Mouse (Mus musculus) ovary, postnatal 36 days (tissue): ENCODE results near the gene C1qtnf9.

Experiments
- DNase-seq: peaks from one replicate; pipeline ENCODE4 v3.0.0; 2022; ENCODE audit warnings: low spot score, mixed read lengths

The C1qtnf9 gene

DNA sequence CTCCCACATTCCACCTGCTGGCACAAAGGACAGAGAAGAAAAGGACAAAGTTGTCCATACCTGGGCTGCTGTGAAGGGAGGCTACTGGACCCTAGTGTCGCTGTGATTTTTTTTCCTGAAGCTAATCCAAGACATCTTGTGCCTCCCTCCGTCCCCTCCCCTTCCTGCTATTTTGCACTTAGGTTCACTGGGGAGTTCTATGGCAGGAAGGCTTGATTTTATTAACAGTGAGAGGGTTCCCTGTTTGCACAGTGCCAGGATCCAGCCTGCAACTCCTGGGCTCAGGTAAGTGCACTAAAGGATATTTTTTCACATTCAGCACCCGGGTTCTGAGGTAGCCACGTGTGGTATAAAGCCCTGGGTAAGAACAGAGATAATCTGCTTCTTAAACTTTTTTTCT is at the start of gene C1qtnf9:
C1qtnf9 (plus strand) TSS at position 251 of the 400 bp plus-strand sequence.
- no peak for DNase-seq

DNA sequence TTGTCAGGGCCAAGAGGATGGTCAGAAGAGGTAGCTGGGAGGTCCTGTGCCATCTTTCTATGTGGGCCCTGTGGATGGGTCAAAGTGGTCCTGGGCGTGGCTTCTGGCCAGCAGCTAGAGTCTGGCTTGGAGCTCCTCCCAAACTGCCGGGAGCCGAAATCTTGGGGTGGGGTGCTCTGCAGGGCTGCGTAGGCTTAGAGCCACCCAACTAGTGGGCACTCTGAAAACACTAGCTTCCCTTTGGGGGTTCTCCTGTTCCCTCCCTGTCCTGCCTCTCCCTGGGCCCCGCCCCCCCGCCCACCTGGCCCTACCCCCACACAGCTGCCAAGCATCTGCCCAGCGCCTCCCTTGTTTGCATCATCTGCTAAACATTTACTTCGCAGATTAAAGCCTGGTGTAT is 46.6 kb upstream of the C1qtnf9 start:
- no peak for DNase-seq

DNA sequence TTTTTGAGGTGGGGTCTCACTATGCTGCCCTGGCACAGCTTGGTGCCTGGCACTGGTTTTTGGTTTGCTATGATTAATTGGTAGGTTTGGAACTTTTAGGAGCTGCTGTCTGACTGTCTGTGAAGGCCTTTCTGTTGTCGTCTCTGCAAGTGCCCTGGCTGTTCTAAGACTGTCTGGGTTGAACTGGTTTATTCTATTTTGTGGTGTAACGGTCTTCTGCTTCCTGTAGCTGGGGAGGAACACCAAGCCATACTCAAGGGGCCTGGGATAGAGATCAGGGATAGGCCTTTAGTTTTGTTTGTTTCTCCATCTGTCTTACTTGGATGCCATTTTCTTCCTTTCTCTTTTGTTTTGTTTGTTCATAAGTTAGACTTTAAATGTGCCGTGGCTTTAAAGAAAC is 46.0 kb upstream of the C1qtnf9 start:
- DNase-seq = no peak

DNA sequence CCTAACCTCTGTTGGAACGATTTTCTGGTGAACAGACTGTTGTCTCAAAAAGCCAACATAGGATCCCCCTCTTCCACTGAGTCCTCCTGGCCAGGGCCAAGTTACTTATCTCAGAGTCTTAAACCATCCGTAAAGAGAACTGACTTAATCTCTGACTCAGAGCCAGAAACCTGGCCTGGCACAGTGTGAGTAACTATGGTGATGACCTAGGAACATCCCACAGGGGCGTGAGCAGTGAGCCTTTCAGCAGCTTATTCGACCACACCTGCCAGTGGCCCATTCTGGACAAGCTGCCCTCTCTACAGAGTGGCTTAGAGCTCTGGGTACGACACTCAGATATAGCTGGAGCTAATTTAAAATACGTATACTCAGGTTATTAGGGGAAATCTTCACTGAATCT is 41.8 kb upstream of the C1qtnf9 start:
- peak; percentile 48 for DNase-seq

DNA sequence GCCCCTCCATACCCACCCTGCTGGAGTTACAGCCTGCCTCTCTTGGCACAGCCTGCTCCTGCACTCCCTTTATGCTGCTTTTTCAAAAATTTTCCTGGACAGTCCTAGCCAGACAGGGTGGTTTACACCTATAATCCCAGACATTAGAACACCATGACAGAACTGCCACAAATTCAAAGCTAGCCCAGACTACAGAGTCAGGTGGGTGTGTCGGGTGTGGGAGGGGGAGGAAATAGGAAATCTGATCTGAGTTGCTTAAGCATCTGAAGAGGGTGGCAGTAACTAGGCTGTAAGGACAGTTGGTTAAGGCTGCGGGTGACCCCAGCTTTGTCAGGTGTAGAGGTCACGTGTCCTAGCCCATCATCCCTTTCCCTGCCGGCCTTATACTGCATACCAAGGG is 40.8 kb upstream of the C1qtnf9 start:
- DNase-seq = no peak

DNA sequence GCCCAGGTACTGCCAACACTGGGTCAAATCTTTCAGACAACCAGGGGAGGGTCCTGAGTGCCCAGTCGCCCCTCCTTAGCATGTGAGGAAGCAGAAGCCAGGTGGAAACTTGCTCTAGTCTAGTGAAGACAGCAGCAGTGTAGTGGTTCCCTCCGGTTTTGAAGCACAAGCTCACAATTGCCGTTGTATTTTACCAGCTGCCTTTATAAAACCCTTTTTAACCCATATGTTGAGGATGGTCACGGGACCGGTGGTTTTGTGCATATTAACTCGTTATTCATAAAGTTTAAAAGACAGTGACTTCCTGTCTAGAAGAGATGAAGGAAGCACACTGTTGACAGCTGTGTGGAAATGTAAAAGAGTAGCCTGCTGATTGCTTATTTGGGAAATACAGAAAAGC is 35.9 kb upstream of the C1qtnf9 start:
- DNase-seq = no peak

DNA sequence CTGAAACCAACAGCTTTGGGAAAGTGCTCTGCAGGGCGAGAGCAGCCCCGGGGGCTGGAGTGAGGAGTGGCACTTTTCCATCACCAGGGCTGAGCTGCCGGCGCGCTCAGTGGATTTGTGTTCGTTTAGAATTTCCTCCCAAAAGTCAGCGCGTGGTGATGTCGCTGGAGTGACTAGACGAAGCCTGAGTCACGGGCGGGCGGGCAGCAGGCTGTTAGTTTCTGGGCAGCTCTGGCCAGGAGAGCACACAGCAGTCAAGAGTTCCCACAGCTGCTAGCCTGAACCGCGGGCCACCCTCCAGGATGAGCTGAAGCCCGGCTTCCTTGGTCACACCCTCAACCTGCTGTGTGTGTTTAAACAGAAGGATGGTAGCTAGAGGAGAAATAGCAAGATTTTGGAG is 35.1 kb upstream of the C1qtnf9 start:
- peak; percentile 21 for DNase-seq

DNA sequence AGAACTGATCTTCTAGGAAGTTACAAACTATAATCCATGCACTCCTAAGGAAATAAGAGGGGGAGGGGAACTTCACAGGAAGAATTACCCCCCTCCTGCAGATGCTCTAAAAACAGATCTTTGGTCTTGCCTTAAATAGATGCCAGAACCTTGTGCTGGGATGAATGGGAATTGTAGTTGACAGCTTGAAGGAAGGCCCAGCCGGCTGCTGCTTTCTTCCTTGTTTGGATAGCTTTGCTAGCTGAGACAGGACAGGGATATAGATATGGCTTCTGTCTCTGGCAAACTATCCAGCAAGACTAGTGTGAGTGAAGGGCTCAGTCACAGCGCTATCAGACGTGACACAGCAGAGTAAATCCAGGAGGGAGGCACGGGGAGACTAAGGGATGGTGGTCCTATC is 34.2 kb upstream of the C1qtnf9 start:
- DNase-seq = no peak

DNA sequence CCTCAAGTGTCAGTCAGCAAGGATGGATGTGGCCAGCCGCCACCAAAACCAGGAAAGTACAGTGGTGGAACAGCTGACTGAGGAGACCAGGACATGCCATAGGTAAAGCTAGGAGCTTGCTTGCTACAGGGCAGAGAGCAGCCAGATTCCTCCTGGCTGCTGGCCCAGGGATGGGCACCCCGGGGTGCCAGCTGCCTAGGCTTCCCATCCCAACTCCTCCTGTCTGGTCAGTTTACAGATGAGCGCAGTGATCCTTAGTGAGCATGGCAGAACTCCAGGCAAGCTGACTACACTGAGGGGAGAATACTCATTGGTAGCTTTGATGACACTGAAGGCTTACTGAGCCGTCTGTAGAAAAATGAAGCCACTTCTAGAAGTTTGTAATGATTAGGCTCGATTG is 32.7 kb upstream of the C1qtnf9 start:
- no peak for DNase-seq

DNA sequence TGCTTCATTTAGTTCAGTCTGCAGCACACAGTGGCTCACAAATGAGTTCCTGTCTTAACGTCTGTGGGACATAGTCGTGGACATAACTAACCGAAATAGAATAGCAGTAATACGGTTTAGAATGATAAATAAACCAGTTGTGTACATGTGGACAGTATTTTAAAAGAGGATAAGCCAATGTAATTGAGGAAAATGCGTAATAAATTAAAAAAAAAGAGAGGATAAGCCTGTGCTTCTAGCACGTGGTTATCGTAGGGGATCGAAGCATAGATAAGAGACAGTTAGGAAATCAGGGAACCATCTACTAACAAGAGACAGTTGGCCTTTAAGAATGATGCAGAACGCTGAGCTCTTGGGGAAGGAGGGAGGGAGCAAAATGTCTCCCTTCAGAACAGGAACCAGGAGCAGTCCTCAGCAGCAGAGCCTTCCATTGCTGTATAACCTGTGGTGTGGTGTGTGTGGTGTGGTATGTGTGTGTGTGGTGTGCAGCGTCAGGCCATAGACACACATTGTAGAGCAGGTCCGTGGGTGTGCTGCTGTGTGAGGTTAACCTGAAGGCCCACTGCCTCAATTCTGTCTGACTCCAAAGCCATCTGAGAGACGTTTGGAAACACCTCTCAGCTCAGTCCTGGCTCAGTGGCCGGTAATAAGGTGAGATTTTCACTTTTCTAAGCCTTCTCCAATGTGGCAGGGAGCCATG is 31.9 kb upstream of the C1qtnf9 start:
- no peak for DNase-seq

DNA sequence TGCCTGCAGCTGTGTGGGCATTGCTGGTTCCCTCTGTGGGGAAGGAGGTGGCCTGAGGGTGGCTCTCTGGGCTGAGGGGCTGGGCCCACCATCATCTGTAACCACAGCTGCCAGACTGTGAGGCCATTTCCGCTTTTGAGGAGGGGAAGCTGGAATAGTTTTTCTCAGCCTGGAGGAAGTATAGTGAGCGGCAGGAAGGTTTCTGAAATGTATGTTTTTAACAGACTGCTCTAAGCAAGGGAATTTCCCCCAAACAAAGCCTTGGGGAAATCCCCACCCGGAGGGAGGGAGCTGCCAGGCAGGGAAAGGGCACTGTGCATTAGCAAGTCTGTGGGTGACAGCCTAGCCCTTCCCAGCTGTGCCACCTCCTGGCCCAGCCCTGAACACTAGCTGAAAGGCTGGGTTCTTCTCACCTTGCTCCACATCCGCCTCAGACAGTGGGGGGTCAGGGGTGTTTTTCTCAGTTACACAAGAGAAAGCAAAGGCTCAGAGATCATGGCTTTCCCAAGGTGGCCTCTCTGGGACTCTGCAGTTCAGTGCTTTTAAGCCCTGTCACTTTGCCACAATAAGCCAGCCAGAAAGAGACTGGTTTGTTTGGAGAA is 31.2 kb upstream of the C1qtnf9 start:
- DNase-seq = peak; percentile 22

DNA sequence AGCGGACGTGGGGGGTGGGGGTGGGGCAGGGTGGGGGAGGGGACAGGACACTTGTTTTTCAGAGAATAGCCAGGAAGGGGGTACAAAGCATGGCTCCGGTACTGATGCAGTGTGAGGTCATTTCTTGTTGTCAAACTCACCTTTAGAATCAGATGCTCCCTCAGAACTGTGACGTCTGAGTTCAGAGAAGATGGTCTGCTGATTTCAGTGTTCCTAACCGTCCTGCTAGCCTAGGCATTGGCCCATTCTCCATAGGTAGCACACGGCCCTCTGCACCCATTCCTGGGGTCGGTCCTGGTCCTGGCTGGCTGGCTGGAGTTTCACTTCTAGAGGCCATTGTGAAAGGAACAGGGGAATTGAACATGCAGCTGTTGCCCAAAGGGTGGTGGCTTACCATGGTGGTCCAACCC is 30.7 kb upstream of the C1qtnf9 start:
- DNase-seq = no peak

DNA sequence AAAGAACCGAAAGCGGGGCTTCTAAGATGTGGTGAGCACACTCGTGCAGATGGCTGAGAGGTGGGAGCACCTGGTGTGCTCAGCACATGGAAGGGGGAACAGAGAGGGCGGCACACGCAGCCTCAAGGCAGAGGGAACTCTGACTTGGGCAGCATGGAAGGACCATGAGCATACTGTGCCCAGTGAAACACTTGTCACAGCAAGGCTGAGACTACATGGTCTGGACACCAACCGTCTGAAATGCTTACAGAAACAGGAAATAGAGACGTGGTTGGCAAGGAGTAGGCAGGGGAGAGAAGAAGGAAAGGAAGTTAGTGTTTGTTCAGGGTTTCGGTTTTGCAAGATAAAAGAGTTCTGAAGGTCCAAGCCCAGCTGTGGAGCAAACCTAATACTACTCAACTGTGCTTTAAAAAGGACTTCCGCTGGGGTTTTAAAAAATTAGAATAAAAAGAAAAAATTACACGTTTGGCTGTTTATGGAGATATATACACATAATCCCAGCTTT is 29.4 kb upstream of the C1qtnf9 start:
- no peak for DNase-seq

DNA sequence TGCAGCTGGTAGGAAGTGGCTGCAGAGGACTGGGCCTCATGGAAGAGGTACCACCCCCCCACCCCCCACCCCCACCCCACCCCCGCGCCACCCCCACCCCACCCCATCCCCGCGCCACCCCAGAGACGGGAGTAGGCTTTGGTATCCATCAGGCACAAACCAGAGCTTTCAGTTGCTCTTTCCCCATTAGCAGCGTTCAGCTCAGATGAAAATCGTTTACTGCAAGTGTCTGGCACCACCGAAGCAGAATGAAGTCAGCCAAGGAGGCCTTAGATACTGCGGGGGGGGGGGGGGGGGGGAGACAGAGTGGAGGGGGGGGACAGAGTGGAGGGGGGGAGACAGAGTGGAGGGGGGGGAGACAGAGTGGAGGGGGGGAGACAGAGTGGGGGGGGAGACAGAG is 28.8 kb upstream of the C1qtnf9 start:
- no peak for DNase-seq

DNA sequence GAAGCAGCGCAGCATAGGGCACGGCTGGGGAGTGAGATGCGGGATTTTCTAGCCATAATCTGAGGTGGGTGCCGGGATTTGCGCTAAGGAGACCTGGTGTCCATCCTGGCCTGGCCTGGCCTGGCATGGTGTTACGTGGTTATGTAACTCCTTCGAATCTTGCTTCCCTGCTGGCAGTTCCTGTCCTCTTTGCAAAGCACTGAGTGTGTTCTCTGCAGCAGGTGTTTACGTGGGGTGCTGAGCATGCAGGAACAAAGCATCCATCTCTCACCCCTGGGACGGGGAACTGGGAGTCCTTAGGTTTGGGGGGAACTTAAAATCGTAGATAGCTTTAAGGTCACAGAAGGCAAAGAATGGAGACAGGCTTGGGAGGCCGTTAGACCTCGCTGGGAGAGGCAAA is 28.3 kb upstream of the C1qtnf9 start:
- DNase-seq = peak; percentile 12

DNA sequence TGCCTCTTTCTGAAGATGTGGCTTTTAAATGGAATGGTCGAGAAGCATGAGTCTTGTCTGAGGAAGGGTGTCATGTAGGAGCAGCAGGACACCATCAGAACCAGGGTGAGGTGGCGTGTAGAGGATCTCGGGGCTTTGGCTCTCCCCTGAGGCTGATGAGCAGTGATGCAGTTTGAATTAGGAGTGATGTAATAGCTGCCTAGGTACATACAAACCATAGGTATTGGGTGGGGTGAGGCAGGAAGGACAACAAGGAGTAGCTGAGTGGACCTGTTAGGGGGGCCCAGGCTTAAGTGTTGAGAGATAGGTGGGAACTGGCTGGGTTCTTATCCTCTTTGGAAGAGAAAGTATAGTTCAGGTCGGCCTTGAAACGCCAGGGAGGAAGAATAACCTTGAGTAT is 27.4 kb upstream of the C1qtnf9 start:
- no peak for DNase-seq

DNA sequence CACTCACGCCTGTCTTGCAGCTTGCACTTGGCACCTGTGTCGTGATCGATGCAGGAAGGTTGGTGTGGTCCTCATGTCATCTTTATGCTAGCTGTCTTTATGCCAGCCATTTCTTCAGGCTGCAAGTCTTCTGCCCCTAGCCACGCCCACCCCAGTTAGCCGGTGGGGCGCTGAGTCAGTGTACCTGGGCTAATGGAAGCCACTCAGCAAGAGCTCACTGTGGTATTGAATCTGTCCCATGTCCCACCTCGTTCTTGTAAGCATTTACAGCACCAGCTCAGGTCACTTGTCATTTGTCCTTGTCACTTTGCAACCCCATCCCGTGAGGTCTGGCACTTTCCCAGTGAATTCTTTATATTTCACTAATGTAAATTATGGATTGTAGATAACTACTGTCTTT is 26.9 kb upstream of the C1qtnf9 start:
- DNase-seq = no peak

DNA sequence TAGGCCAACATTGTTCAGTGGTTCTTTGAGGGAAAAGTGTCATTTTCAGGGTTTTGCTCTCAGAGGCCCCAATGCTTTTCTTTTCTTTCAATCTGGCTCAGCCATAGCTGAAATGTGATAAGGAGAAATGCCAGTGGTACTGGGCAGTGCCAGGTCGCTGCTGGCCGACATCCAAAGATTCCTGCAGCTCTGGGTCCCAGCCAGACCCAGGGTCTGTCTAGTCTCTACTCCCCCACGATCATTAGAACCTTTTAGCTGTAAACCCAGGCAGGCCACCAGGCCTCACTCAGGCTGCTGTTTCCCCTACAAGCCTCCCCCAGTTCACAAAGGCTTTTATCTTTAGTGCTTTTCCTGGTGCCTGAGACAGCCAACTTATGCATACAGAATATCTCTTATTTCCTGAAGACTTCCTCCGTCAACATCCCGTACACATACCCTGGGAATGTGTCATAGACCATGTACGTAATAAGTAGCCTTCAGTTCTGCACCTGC is 26.4 kb upstream of the C1qtnf9 start:
- DNase-seq = peak; percentile 76

DNA sequence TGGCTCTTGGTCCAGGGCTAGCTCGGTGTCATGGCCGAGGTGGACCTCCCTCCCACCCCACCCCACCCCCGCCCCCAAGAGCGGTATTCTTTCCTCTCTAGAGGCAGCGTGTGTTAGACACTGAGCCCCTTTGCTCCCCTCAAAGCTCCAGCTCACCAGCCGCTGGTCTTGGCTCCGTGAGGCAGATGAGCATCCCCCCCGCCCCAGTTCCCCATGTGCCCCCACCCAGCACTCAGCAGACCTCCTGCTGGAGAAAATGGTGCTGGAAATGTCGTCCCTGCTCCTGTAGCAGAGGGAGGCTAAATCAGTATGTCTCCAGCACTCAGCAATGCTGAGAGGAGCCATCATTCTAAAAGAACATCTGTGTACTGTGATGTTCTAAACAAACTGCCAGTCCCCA is 24.3 kb upstream of the C1qtnf9 start:
- DNase-seq = no peak

DNA sequence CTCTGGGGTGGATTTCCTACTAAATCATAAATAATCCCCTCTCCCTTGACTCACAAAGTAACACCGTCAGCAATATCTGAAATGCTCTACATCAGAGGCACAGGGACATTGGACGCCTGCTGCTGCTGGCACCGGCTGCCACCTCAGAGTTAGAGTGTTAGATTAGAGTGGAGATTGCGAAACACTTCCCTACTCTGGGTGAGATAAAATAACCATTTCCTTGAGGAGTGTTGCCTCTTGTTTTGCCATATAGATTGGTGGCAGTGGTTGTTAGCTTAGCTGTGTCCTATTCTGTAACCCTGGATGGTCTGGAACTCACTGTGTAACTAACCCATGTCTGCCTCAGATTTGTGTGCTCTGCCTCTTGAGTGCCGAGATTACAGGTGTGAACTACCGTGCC is 22.7 kb upstream of the C1qtnf9 start:
- no peak for DNase-seq

DNA sequence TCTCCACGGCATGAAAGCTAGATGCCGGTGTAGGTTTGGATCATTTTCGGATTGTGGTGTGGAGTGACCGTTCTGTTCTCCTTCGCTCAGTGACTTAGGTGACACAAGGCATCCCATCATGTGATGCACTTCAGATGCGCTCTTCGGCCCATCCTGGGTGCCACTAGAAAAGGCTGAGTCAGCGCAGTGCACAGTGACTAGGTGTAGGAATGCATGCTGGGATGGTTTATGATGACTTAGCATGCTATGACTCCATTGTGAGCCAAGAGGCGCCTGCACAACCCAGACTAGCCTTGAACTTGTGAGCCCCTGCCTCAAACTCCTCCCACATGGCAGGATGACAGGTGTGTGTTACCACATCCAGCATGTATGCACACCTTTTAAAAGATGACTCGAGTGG is 21.8 kb upstream of the C1qtnf9 start:
- no peak for DNase-seq

DNA sequence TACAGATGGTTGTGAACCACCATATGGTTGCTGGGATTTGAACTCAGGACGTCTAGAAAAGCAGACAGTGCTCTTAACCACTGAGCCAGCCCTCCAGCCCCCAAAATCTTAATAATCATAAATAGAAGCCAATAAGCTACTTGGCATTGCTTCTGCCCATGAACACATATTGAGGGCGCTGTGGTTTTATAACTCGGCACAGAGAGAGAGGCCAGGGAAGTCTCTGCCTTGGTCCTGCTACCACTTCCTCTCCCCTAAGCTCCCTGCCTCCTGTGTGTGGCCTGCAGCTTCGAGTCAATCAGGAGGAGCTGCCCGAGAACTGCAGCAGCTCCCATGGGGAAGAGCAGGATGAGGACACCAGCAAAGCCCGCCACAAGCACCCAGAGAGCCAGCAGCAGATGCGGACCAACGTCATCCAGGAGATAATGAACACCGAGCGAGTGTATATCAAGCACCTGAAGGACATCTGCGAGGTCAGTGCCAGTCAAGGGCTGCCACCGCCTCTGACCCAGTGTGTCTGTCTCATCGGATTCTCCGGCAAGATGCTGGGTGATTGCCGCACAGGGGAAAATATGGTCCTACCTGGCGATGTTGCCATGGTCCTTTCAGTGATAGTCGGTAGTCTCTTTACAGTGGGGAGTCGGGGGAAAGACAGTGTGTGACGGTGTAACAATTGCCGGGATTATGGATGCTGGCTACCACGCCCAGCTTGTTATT is 20.6 kb upstream of the C1qtnf9 start:
- no peak for DNase-seq

DNA sequence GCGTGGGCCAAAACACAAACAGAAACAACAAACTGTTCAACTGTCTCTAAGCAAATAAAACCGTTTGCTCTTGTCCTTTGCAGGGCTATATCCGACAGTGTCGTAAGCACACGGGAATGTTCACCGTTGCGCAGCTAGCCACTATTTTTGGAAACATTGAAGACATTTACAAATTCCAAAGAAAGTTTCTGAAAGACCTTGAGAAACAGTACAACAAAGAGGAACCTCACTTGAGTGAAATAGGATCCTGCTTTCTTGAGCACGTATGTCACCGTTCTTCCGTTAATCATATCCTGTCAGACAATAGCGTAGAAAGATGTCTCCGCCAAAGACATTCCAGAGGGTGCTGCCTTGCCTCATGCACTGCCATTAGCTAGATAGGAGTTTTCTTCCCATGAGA is 18.1 kb upstream of the C1qtnf9 start:
- DNase-seq = no peak
